Mouse (Mus musculus) erythroblast, embryonic 14.5 days (primary cell): ENCODE results near the gene Akap2.

Source experiments
- GATA1 ChIP-seq: IDR thresholded peaks from 2 replicates; pipeline ENCODE4 v1.6.1; 2012; ENCODE audit warnings: low read length, inconsistent platforms, mixed read lengths
- TAL1 ChIP-seq: IDR thresholded peaks from 3 replicates; pipeline ENCODE4 v1.6.1; 2012; ENCODE audit warnings: low read length, inconsistent platforms, mixed read lengths

DNA sequence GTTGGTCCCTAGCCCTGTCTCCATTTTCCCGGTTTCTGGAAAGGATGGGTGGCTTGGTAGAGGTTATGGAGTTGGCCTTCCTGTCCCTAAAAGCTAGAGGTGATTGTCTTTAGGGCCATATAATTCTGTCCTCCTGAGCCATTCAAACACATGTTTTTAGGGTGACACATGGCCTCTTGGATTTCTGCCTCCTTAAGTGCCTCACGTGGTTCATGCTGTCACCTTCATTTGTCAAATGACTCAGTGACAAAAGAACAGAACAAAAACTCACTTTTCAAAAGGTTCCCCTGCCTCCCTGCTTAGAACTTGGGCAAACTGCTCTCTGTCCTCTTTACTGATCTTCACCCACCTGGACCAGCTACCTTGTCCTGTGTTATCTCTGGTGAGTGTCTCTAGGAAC lies 167.7 kb downstream of the Akap2 start:
- TF ChIP-seq GATA1 (no peak), TAL1 (no peak)
